Mouse (Mus musculus): Measurements from ENCODE around the gene Psma6.
"Not testable (repeated sequence)": the region's sequence is repeated elsewhere in the genome, so short reads cannot be mapped to it uniquely, and the experiment has no call there.

Psma6 gene

GRCm38 (mm10) chr12:55384023-55384749 is at the start of gene Psma6:
Gene Psma6 (plus strand): TSS chr12:55384222.
- DNase-seq (ENCODE audit: low spot score), result no peak

GRCm38 (mm10) chr12:55338490-55338889 is 45.5 kb upstream of the Psma6 start:
- not testable (repeated sequence) for DNase-seq (ENCODE audit: low spot score)

- DNase-seq (ENCODE audit: low spot score), result not testable (repeated sequence)
Observed at GRCm38 (mm10) chr12:55343045-55343444, 41.0 kb upstream of the Psma6 start.

- no peak for DNase-seq (ENCODE audit: low spot score)
Observed at GRCm38 (mm10) chr12:55343998-55344397, 40.0 kb upstream of the Psma6 start.

- no peak for DNase-seq (ENCODE audit: low spot score)
Observed at GRCm38 (mm10) chr12:55344583-55344982, 39.4 kb upstream of the Psma6 start.

GRCm38 (mm10) chr12:55353423-55353822 is 30.6 kb upstream of the Psma6 start:
- no peak for DNase-seq (ENCODE audit: low spot score)

- DNase-seq (ENCODE audit: low spot score), result no peak
Observed at GRCm38 (mm10) chr12:55354904-55355303, 29.1 kb upstream of the Psma6 start.

- DNase-seq (ENCODE audit: low spot score), result no peak
Observed at GRCm38 (mm10) chr12:55357303-55357702, 26.7 kb upstream of the Psma6 start.

- no peak for DNase-seq (ENCODE audit: low spot score)
Observed at GRCm38 (mm10) chr12:55360929-55361328, 23.1 kb upstream of the Psma6 start.

GRCm38 (mm10) chr12:55365083-55365482 is 18.9 kb upstream of the Psma6 start:
- DNase-seq (ENCODE audit: low spot score), result no peak

GRCm38 (mm10) chr12:55372424-55373055 is 11.5 kb upstream of the Psma6 start:
- DNase-seq (ENCODE audit: low spot score), result no peak

- no peak for DNase-seq (ENCODE audit: low spot score)
Observed at GRCm38 (mm10) chr12:55376956-55377609, 6.9 kb upstream of the Psma6 start.

- no peak for DNase-seq (ENCODE audit: low spot score)
Observed at GRCm38 (mm10) chr12:55377610-55377980, 6.4 kb upstream of the Psma6 start.

GRCm38 (mm10) chr12:55384826-55385225 is 804 bp downstream of the Psma6 start:
- no peak for DNase-seq (ENCODE audit: low spot score)

GRCm38 (mm10) chr12:55385931-55386330 is 1.9 kb downstream of the Psma6 start:
- no peak for DNase-seq (ENCODE audit: low spot score)

GRCm38 (mm10) chr12:55386456-55386855 is 2.4 kb downstream of the Psma6 start:
- DNase-seq (ENCODE audit: low spot score), result no peak

GRCm38 (mm10) chr12:55387083-55387787 is 3.2 kb downstream of the Psma6 start:
- DNase-seq (ENCODE audit: low spot score), result no peak

- DNase-seq (ENCODE audit: low spot score), result no peak
Observed at GRCm38 (mm10) chr12:55387788-55388465, 3.9 kb downstream of the Psma6 start.

- no peak for DNase-seq (ENCODE audit: low spot score)
Observed at GRCm38 (mm10) chr12:55388478-55388877, 4.5 kb downstream of the Psma6 start.

GRCm38 (mm10) chr12:55389132-55390081 is 5.4 kb downstream of the Psma6 start:
- no peak for DNase-seq (ENCODE audit: low spot score)

GRCm38 (mm10) chr12:55392120-55392519 is 8.1 kb downstream of the Psma6 start:
- DNase-seq (ENCODE audit: low spot score), result no peak
